Mouse (Mus musculus): ENCODE results near the gene Sycn.
"Not testable (repeated sequence)": the region's sequence is repeated elsewhere in the genome, so short reads cannot be mapped to it uniquely, and the experiment has no call there.

The Sycn gene

GRCm38 (mm10) chr7:28540526-28540925, at the start of gene Sycn:
Sycn (plus strand) TSS chr7:28540885.
- no peak for DNase-seq (ENCODE audit: extremely low read depth, low read depth)

- no peak for DNase-seq (ENCODE audit: extremely low read depth, low read depth)
Observed at GRCm38 (mm10) chr7:28490903-28491302, 49.8 kb upstream of the Sycn start.

- no peak for DNase-seq (ENCODE audit: extremely low read depth, low read depth)
Observed at GRCm38 (mm10) chr7:28492310-28492709, 48.4 kb upstream of the Sycn start.

- no peak for DNase-seq (ENCODE audit: extremely low read depth, low read depth)
Observed at GRCm38 (mm10) chr7:28495426-28495825, 45.3 kb upstream of the Sycn start.

GRCm38 (mm10) chr7:28505585-28505984, 35.1 kb upstream of the Sycn start:
- DNase-seq (ENCODE audit: extremely low read depth, low read depth), result no peak

- not testable (repeated sequence) for DNase-seq (ENCODE audit: extremely low read depth, low read depth)
Observed at GRCm38 (mm10) chr7:28509121-28509520, 31.6 kb upstream of the Sycn start.

GRCm38 (mm10) chr7:28510405-28510974, 30.2 kb upstream of the Sycn start, which contains the start of gene Ifnl2:
Ifnl2 (minus strand) TSS chr7:28510455.
- not testable (repeated sequence) for DNase-seq (ENCODE audit: extremely low read depth, low read depth)

- no peak for DNase-seq (ENCODE audit: extremely low read depth, low read depth)
Observed at GRCm38 (mm10) chr7:28511441-28511840, 29.2 kb upstream of the Sycn start.

GRCm38 (mm10) chr7:28522536-28522935, 18.1 kb upstream of the Sycn start, which contains the start of gene Ifnl3:
Ifnl3 (plus strand) TSS chr7:28522836.
- not testable (repeated sequence) for DNase-seq (ENCODE audit: extremely low read depth, low read depth)

GRCm38 (mm10) chr7:28527922-28528719, 12.6 kb upstream of the Sycn start:
- peak; percentile 28 for DNase-seq (ENCODE audit: extremely low read depth, low read depth)

- DNase-seq (ENCODE audit: extremely low read depth, low read depth), result no peak
Observed at GRCm38 (mm10) chr7:28532005-28532404, 8.7 kb upstream of the Sycn start.

GRCm38 (mm10) chr7:28538886-28539285, 1.8 kb upstream of the Sycn start:
- DNase-seq (ENCODE audit: extremely low read depth, low read depth), result peak; percentile 61

- DNase-seq (ENCODE audit: extremely low read depth, low read depth), result no peak
Observed at GRCm38 (mm10) chr7:28544051-28544601, 3.4 kb downstream of the Sycn start.

GRCm38 (mm10) chr7:28545048-28545890, 4.6 kb downstream of the Sycn start:
- DNase-seq (ENCODE audit: extremely low read depth, low read depth), result no peak

GRCm38 (mm10) chr7:28545891-28546210, 5.2 kb downstream of the Sycn start:
- no peak for DNase-seq (ENCODE audit: extremely low read depth, low read depth)

- DNase-seq (ENCODE audit: extremely low read depth, low read depth), result no peak
Observed at GRCm38 (mm10) chr7:28546649-28547048, 6.0 kb downstream of the Sycn start.

- no peak for DNase-seq (ENCODE audit: extremely low read depth, low read depth)
Observed at GRCm38 (mm10) chr7:28547154-28547553, 6.5 kb downstream of the Sycn start, which contains the start of gene Nccrp1. Nccrp1 (minus strand) TSS chr7:28547254.

GRCm38 (mm10) chr7:28547628-28548027, 6.9 kb downstream of the Sycn start:
- DNase-seq (ENCODE audit: extremely low read depth, low read depth), result peak; percentile 15

- no peak for DNase-seq (ENCODE audit: extremely low read depth, low read depth)
Observed at GRCm38 (mm10) chr7:28553076-28553475, 12.4 kb downstream of the Sycn start.

GRCm38 (mm10) chr7:28555939-28556535, 15.4 kb downstream of the Sycn start:
- DNase-seq (ENCODE audit: extremely low read depth, low read depth), result no peak

- no peak for DNase-seq (ENCODE audit: extremely low read depth, low read depth)
Observed at GRCm38 (mm10) chr7:28557069-28557468, 16.4 kb downstream of the Sycn start.
